Mouse (Mus musculus): ENCODE data around the gene Pcolce. TPM values are rescaled to one million over a fixed set of nuclear protein-coding genes. Genes with fewer than 3 reads are reported as not detected.
"Not testable (repeated sequence)": the region's sequence is repeated elsewhere in the genome, so short reads cannot be mapped to it uniquely, and the experiment has no call there.

Gene Pcolce
- total RNA-seq, 2 experiments from 2014 or later, result 43.9 to 47.5 TPM

DNA sequence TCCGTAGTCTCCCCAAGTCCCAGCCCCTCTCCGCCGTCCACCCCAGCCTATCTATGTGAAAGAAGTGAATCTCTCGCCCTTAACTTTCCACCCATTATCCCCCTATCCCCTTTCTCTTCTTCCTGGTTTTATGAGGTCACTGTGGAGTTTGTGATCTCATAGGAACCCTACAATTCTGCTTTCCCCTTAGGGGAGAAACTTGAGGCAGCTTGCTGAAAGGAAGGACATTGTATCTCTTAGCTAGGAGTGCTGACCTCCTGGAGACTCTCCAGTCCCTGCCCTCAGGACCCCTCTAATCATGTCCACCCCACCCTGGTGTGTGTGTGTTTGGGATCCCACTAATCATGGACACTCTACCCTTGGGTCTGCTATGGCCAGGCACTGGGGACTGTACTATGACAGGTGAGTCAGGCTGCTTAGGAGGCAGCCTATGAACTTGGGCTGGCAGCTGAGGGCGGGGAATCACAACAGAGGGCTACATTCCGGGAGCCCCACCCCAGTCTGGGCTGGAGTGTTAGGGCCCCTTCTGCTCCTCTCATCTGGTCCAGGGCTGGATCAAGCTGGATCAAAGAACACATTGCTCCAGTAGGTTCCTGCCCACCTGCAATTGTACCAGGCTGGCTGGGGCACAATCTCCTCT is 16.4 kb upstream of the Pcolce start:
- DNase-seq, result no peak

DNA sequence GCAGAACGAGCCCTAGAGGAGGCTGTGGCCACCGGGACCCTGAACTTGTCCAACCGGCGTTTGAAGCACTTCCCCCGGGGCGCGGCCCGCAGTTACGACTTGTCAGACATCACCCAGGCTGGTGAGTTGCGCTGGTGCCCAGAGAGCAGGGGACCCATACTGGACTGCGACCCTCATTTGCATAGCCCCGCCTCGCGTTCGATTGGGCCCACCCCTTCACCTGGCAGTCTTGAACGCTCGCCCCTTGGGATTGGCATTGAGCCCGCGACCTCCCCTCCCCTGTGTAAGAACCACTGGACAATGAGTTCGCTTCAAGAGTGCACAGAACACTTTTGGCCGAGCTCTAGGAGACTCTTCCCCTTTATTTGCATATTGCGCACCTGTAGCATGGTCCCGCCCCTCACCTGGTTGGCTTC is 15.7 kb upstream of the Pcolce start:
- no peak for DNase-seq

DNA sequence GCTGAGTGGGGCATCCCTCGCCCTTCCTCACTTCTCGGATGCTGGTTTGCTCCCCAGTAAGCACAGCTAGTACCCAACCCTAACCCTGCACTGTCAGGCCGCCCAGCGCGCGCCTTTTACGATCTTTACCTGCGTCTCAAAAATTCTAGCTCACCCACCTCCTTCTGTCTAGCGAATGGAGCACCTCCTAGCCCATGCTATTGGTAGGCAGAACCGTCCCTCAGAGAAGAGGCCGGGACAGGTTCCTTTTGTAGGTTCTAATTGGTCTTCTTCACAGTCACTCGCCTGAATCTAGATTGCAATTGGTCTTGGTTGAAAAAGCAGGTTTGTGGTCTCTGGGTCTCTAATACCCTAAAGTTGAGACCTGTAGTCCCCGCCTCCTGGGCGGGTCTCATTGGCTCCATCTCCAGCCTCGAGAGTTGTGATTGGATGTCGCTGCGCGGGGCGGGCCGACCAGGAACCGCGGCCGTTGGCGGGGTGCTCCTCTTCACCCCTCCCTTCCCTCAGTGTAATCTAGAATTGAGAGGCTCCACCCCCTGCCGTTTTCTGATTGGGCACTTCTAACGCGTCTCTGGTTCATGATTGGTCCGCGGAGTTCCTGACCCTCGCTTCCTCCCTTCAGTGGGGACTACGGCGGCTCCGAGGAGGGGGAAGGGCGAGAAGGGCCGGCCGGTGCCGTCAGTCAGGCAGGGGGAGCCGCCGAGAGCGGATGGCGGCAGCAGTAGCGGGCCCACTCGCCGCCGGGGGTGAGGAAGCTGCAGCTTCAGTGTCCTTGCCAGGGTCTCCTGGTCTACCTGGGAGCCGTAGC is 15.1 kb upstream of the Pcolce start, which contains the start of the genes Fbxo24, Lrch4 and Gm20605:
TSS of gene Fbxo24 (minus strand) at position 505 of the 808 bp plus-strand sequence.
TSS of gene Lrch4 (plus strand) at position 624 of the 808 bp plus-strand sequence.
TSS of gene Gm20605 (plus strand) at position 678 of the 808 bp plus-strand sequence.
- peak; percentile 98 to 100 for DNase-seq

DNA sequence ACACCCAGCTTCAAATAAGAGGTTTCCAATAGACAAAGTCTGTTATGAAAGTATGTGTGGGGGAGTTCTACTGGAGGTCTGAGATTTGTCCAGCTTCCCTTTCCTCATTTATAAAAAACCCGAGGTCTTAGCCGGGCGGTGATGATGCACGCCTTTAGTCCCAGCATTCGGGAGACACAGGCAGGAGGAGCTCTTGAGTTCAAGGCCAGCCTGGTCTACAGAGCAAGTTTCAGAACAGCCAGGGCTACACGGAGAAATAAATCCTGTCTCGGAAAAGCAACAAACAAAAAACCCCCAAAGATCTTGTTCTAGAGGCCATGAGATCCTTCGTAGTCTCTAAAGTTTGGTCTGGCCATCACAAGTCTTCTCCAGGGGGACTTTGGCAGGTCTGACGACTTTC is 14.4 kb upstream of the Pcolce start:
- DNase-seq, result peak in 1 of 2 experiments; percentile 55

DNA sequence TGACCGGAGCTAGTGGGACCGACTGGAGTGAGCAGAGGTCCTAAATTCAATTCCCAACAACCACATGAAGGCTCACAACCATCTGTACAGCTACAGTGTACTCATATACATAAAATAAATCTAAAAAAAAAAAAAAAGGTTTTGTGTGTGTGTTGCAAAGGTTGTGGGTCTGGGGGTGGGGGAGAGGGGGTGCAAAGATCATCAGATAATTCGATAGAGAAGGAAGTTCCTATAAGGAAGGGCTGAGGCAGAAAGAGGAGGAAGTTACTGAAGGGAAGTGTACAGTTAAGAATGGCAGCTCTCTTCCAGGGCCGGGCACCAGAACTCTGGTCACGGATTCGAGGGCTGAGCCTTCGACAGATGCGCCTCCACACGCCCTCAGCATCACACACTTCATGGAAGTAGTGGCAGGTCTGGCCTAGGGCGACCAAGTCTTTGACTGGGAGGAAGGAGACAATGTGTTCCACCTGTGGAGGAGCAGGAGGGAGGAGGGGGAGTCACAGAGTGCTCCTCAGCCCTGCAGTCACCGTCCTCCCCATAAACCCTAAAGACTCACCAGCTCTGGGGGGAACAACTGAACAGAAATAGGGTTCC is 10.4 kb upstream of the Pcolce start:
- DNase-seq, result no peak

- no peak for DNase-seq
Observed at GRCm38 (mm10) chr5:137615347-137615746, 1.8 kb upstream of the Pcolce start.

GRCm38 (mm10) chr5:137614921-137615320 is 1.3 kb upstream of the Pcolce start:
- not testable (repeated sequence) for DNase-seq

DNA sequence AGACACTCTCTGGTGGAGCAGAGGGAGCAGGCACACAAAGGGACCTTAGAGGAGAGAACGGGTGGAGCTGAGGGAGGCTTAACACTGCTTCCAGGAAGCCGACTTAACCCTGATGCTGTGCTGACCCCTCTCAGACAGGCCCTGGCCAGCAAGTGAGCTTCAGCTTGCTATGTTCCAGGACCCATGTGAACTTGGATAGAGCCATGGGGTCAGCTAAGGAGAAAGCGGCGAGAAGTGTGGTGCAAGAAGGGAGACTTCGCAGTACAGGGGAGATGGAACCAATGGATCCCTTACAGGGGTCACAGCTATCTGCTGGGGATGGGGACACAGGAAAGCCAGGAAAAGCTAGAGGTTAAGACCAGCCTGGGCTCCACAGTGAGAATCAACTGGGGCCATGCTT is 508 bp downstream of the Pcolce start:
- DNase-seq, result peak in 1 of 2 experiments; percentile 41

DNA sequence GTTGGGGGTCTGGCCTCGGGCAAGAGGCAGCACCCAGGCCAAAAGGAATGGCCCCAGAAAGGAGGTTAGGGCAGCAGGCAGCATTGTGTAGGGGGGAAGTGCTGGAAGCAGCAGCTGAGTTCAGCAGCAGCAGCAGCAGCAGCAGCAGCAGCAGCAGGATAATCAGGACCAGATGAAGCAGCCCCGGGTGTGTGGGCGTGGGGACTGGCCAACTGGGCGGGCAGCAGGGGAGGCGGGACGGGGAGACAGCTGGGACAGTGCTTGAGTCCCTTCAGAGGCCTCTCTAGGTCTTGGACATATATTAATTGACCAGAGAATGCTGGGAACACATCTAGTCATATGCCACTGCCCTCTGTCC is 2.4 kb downstream of the Pcolce start:
- peak; percentile 78 to 86 for DNase-seq

DNA sequence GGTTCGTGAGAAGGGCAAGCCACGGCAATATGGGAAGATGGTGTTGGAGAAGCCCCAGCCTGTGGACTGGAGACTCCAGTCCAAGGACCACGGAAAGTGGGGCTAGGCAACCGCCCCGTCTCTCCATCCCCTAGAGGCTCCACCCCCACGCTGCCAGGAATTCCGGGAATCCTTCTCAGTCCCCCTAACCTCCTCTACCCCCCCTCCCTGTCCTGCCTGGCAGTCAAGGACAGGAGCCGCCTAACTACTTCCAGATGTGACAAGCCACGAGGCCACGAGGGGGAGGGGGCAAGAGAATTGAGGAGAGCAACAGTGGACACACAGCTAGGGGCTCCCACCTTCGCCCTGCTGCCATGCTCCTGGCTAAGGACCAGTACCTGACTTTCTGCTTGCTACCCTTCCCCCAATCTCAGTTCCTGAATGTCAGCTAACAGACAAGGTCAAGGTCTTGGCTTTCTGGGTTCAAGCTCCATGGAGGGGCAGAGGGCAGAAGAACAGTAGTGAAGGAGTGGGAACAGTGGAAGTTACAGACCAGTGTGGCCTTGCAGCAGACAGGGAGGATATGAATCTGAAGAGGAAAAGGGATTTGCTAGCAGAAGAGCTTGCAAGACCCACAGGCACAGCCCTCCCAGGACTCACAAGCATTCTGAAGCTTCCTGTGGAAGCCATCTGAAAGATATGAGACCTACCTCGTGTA is 2.9 kb downstream of the Pcolce start:
- peak; percentile 87 to 90 for DNase-seq

- DNase-seq, result no peak
Observed at GRCm38 (mm10) chr5:137610056-137610455, 3.5 kb downstream of the Pcolce start.

- no peak for DNase-seq
Observed at GRCm38 (mm10) chr5:137609292-137609691, 4.3 kb downstream of the Pcolce start.

- DNase-seq, result no peak
Observed at GRCm38 (mm10) chr5:137608654-137609190, 4.9 kb downstream of the Pcolce start.

DNA sequence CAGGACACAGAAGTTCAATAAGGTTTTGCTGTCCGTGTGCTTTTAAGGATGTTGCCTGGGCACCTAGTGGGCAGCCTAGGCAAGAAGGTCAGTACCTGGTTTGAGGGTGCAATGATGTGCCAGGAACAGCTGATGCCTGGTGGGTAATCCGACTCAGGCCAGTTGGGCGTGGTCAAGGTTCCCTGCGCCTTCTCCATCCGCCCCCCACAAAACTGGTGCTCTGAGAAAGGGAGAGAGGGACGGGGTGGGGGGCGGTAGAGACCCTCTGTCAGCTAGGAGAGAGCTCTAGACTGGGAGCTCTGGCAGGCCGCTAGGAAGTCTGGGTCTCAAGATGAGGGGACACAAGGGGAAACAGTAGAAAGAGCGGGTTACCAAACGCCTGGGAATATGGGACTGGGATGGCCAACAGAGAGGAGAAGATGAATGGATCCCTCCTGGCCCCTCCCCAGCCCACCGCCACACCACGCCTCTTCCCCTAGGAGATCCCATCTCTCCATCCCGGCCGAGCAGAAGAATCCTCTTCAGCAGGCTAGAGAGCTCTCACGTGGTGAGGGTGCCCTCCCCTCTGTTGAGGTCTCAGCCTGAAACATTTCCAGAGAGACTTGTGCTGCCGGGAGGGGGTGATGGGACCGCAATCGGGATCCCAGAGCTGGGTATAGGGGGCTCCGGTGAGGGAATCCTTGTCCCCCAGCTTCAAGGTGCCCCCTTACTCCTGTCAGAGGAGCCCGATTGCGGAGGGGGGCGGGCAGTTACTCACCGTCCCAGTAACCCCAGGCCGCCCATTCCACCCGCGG is 5.5 kb downstream of the Pcolce start:
- DNase-seq, result no peak

- peak; percentile 50 to 64 for DNase-seq
Observed at GRCm38 (mm10) chr5:137601365-137601729, 12.2 kb downstream of the Pcolce start.

- DNase-seq, result peak; percentile 98 to 99
Observed at GRCm38 (mm10) chr5:137600619-137601364, 12.8 kb downstream of the Pcolce start, which contains the start of gene Mospd3. Gene Mospd3, minus strand, starts transcription at chr5:137601058.

DNA sequence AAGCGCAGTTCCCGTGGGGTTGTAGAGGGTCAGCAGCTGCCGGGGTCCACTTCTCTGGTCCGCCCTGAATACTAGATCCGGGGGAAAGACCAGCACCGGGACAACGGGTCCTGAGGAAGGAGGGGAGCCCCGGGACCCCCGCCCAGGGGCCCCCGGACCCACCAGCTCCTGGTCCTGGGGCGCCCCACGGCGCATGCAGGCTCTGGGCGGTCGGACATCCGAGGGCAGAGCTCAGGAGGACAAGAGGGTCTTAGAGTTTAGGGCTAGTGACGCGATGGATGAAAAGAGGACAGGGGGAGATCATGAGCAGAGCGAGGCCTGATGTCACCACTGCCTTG is 13.3 kb downstream of the Pcolce start:
- DNase-seq, result no peak

DNA sequence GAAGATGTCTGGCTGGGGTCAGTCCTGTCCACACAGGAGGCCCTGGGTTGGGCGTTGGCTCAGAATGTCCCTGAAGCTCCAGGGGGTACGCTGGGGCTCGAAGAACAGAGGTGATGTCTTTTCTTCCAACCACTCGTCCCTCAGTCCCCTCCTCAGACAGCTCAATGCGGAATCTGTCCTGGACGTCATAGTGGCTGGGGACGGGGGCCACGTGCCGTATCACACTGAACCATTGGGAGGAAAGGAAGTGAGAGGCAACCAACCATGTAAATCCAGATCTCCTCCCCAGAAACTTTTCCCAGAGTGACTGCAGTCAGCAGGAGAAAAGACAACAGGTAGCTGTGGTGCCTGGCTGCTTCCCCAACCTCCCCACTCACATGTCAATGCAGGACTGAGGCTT is 14.0 kb downstream of the Pcolce start:
- no peak for DNase-seq

- DNase-seq, result no peak
Observed at GRCm38 (mm10) chr5:137598100-137598826, 15.3 kb downstream of the Pcolce start.

GRCm38 (mm10) chr5:137597625-137598024 is 16.0 kb downstream of the Pcolce start:
- no peak for DNase-seq

Measured in heart, adult 18-20 months (tissue).